Mouse (Mus musculus) left cerebral cortex, adult 6 months (tissue): ENCODE measurements around the gene Scn4b. TPM values are rescaled to one million over a fixed set of nuclear protein-coding genes. Genes with fewer than 3 reads are reported as not detected.

Experiments used
- long read RNA-seq, 2 experiments: library from polyadenylated mRNA; unstranded; transcript quantifications; one replicate each; pipeline ENCODE4 v2.0.0; 2019 to 2020
- polyA plus RNA-seq: library from polyadenylated mRNA; unstranded; fragments of <200 nt; fragmentation: Nextera tagmentation; gene quantifications from 2 replicates; pipeline ENCODE4 v1.2.3, GENCODE M21; 2021

Gene Scn4b
- polyA plus RNA-seq = 24.4 and 33.1 TPM in 2 replicates
- long read RNA-seq, experiment 1, full-length matches to known transcripts = 31 of 116 reads
- long read RNA-seq, experiment 1, partial matches to known transcripts = 82 of 116 reads
- long read RNA-seq, experiment 1, other reads (novel, unspliced or antisense) = 3 of 116 reads
- long read RNA-seq, experiment 2, partial matches to known transcripts = 14 of 15 reads
- long read RNA-seq, experiment 2, other reads (novel, unspliced or antisense) = 1 of 15 reads

GRCm38 (mm10) chr9:45138191-45139032 lies at the start of gene Scn4b:
Scn4b (plus strand) TSS chr9:45138395.

GRCm38 (mm10) chr9:45117741-45118431 lies 20.3 kb upstream of the Scn4b start, which contains the start of gene Scn2b:
Scn2b (plus strand) TSS chr9:45117782.

GRCm38 (mm10) chr9:45181770-45182169 lies 43.6 kb downstream of the Scn4b start, which contains the start of gene BC049352:
BC049352 (plus strand) TSS chr9:45182007.

Other genes starting within 250 kb of the Scn4b start
- gene Atp5l, start 217.7 kb upstream of the Scn4b start, polyA plus RNA-seq = 1,488 and 1,660 TPM in 2 replicates
- gene Ube4a, start 172.8 kb upstream of the Scn4b start, polyA plus RNA-seq = 25.5 and 41.4 TPM in 2 replicates
- not detected in 2 replicates for gene Cd3g, start 158.0 kb upstream of the Scn4b start, polyA plus RNA-seq
- 0.06 TPM in 1 of 2 replicates, not detected in the other for gene Cd3d, start 156.6 kb upstream of the Scn4b start, polyA plus RNA-seq
- gene Cd3e, start 128.8 kb upstream of the Scn4b start, polyA plus RNA-seq = 0.06 TPM in 1 of 2 replicates, not detected in the other
- gene Mpzl2, start 98.6 kb upstream of the Scn4b start, polyA plus RNA-seq = 0.72 and 1.3 TPM in 2 replicates
- 1.1 and 1.4 TPM in 2 replicates for gene Mpzl3, start 83.2 kb upstream of the Scn4b start, polyA plus RNA-seq
- 0.54 and 1.0 TPM in 2 replicates for gene Jaml, start 59.2 kb upstream of the Scn4b start, polyA plus RNA-seq
- gene Scn2b, start 20.6 kb upstream of the Scn4b start, polyA plus RNA-seq = 258 and 466 TPM in 2 replicates
- gene BC049352, start 43.6 kb downstream of the Scn4b start, polyA plus RNA-seq = 1.3 and 1.4 TPM in 2 replicates
- gene Tmprss4, start 65.7 kb downstream of the Scn4b start, polyA plus RNA-seq = 0.10 TPM in 1 of 2 replicates, not detected in the other
- gene Il10ra, start 130.8 kb downstream of the Scn4b start, polyA plus RNA-seq = 2.0 and 2.4 TPM in 2 replicates
- not detected in 2 replicates for gene Tmprss13, start 180.7 kb downstream of the Scn4b start, polyA plus RNA-seq
- 138 and 147 TPM in 2 replicates for gene Fxyd6, start 231.8 kb downstream of the Scn4b start, polyA plus RNA-seq